Mouse (Mus musculus): ENCODE measurements around the gene Myb.
"Not testable (repeated sequence)": the region's sequence is repeated elsewhere in the genome, so short reads cannot be mapped to it uniquely, and the experiment has no call there.

- not testable (repeated sequence) for TF ChIP-seq POLR2A, CTCF (IDR thresholded peaks at IDR 0.05; ENCODE audit: insufficient read depth, low read depth, low read length)
These were observed 10.8 kb downstream of the Myb start for GRCm38 (mm10) chr10:21149945-21150344.

Measured in olfactory bulb, adult 2 months (tissue).